Mouse (Mus musculus) left cerebral cortex, adult 18-20 months (tissue): ENCODE measurements around the gene Reg4. TPM values are rescaled to one million over a fixed set of nuclear protein-coding genes. Genes with fewer than 3 reads are reported as not detected.

Experiments
- DNase-seq, 2 experiments: peaks; one replicate each; pipeline ENCODE4 v3.0.0; 2021 to 2022; ENCODE audit warnings: low spot score in 2 of 2, mixed read lengths in 1 of 2
- total RNA-seq, 2 experiments: library from RNA; stranded (reverse); gene quantifications; 2 replicates each; pipeline ENCODE4 v1.2.3; 2021

The Reg4 gene
- total RNA-seq, 2 experiments from 2014 or later: not detected

DNA sequence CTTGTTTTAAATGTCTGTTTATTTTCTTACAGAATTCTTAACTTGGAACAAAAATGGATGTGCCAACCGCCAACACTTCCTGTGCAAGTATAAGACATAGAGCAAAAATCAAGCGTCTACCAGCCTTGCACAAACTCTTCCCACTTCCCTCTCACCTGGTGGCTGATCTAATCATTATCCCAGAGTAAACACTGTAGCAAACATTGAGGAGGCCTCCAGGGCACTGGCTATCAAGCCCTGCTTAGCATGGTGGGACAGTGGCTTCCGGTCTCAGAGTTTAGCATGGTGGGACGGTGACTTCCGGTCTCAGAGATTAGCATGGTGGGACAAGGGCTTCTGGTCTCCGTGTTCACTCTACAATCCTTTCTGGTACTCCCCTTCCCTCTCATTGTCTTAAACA lies 14.3 kb downstream of the Reg4 start:
- no peak for DNase-seq

DNA sequence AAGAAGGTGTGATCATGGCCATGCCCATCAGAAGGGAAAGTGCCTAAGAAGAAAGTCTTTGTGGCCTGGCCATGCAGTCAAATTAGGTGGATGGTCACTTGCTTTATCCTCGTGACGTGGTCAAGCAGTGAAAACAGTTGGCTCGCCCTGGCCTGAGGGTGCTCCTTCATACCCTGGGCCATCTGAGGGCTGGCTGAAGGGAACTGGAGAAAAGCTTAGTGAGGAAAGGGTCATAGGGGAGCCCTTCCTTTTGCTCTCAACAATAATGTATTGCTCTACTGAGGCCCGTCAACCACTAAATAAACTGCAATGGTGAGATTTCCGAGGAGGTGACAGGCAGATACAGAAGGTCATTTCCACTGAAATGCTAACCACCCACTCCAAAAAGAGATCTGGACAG lies 15.3 kb downstream of the Reg4 start:
- DNase-seq: no peak

DNA sequence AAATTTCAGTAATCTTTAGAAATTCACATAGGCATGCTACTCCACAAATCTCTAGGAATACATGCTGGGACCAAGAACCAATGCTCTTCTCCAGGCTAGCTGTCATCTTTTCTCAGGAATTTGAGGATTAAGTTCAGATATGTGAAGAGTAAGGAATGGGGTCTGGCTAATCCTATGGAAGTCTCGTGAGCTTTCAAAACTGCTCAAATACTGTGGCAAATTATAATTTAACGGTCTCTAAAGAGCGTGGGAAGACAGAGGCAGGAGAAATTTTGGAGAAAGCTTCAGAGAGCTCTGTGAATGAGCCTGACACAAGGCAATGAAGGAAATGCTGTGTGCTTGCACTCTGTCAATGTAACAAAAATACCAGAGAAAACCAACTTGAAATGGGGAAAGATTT lies 16.2 kb downstream of the Reg4 start:
- no peak for DNase-seq

DNA sequence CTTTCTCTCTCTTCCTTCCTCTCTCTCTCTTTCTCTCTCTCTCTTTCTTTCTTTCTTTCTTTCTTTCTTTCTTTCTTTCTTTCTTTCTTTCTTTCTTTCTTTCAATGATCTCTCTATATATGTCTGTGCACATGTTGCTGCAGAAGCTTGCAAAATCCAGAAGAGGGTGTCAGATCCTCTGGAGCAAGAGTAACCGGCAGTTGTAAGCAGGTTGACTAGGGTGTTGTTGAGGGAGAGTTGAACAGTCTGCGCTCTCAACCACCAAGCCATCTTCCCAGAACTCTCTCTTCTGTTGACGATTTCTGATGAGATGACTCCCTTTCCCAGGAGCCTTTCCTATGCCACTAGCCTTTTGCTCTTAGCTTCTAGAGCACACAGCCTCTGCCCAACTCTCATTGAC lies 20.1 kb downstream of the Reg4 start:
- no peak for DNase-seq

DNA sequence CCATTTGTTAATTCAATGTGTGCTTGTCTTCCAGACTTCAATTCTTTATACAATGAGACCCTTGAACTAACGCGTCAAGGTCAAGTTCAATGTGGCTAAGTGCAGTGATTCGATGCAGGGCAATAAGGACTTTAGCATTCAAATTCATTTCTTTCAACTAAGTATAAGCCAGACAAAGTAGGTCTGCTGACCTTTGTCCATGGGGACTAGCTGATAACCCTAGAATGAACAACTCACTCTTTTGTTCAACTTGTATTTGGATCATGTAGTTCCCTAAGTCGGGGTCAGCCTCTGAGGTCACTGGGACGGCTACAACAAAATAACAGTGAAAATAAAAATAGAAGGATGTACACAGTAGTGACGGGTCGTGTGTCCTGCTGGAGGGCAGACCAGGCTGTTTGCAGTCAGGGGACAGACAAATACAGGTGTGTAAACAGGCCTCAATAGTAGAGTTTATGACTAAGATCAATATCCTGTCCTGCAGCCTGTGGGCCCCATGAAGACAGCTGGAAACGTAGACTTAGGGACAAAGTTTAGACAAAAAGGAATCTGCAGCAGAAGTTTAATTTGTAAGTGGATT lies 20.6 kb downstream of the Reg4 start:
- DNase-seq: no peak

DNA sequence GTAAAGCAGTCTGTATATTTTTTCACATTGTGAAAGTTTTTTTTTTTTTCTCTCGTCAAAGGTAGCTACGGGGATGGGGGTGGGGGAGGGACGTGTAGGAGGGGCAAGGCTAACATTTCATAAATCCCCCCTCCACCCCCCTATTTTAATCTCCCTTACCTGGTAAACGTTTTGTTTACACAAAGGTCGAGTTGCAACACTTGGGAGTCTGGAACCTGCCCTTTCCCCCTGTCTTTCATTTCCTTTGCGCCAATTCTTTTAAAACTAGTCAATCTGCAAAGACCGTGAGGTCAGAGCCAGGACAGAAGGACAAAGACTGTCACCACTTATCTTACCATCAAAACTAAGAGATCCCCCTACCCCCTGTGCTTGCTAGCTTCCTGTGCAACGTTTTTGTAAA lies 23.9 kb downstream of the Reg4 start:
- DNase-seq: no peak

DNA sequence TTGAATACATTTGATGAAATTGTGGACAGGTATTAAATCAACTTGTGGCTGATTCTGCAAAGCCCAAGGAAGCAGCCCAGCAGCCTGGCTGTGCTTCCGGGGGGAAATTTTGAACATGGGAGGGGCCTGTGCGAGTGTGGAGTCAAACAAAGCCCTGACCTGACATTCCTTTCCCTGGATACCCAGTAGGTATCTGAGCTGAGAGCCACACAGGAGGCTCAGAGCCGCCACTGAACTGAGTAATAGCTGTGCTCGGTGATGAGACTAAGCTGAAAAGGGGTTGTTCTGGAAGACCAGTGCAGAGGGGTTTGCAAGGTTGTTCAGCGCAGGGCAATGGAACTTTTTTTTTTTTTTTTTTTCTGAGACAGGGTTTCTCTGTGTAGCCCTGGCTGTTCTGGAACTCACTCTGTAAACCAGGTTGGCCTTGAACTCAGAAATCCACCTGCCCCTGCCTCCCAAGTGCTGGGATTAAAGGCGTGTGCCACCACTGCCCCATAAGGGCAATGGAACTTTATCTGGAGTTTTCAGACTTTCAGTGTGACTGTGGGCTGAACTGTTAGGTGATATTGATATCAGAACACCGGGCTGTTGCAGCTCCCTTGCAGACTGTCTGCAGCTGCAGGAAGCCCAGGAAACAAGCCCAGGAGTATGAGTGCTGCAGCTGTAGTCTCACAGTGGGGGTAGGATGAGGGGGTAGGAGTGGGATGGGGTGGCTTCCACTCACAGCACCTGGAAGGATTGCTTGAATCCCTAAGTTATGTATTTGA lies 25.2 kb downstream of the Reg4 start:
- no peak for DNase-seq

DNA sequence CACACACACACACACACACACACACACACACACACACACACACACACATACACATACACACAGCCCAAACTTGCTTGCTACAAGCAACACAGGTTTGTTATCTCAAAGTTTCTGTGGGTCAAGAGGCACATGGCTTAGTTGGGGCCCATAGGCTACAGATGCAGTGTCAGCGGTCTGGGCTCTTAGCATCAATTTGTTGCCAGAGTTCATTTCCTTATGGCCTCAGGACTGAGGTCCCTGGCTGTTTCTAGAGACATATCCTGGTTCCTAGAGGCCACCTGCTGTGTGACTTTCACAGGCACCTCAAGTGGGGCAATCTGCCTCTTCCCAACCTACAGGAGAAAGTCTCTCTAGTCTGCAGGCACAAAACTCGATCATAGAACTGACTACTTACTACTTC lies 27.4 kb downstream of the Reg4 start:
- no peak for DNase-seq

DNA sequence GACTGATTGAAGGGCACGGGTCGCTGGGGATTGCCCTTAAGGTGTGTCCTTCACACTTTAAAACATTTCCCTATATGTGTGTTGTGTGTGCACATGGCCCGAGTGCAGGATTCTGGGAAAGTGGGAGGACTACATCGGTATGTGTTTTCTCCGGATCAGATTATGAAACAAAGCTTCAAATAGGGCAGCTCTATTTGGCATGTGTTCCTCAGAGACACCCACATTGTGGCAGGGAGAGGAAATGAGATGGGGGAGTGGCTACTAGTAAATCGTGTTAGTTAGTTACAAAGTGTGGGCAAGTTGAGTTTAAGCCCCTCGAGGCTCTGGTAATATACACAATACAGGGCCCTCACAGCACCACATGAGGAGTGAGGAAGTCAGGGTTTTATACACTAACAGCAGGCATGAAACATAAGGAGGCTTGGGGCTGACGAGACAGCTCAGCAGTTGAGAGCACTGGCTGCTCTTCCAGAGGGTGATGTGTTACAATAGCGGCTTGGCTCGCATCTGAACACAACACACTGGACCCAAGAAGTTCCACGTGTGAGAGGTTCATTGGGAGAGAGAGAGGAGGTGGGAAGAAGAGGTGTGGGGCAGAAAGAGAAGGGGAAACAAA lies 28.0 kb downstream of the Reg4 start:
- peak; percentile 7 to 16 for DNase-seq

DNA sequence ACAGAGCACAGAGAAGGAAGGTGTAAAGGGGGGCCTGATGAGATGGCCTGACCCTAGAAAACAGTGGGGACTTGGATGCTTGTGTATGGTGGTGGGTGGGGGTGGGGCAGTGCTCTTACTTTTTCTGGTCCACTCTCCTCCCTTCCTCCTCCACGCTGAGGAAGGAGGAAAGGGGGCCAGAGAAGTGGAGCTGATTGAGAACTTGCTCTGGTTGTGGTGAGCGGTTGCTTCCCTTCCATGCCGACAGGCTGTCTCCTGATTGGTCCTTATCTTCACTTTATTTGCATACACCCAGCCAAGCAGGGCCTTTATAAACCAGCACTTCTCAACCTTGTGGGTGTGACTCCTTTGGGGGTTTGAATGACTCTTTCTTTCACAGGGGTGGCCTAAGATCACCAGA lies 32.1 kb downstream of the Reg4 start:
- no peak for DNase-seq

DNA sequence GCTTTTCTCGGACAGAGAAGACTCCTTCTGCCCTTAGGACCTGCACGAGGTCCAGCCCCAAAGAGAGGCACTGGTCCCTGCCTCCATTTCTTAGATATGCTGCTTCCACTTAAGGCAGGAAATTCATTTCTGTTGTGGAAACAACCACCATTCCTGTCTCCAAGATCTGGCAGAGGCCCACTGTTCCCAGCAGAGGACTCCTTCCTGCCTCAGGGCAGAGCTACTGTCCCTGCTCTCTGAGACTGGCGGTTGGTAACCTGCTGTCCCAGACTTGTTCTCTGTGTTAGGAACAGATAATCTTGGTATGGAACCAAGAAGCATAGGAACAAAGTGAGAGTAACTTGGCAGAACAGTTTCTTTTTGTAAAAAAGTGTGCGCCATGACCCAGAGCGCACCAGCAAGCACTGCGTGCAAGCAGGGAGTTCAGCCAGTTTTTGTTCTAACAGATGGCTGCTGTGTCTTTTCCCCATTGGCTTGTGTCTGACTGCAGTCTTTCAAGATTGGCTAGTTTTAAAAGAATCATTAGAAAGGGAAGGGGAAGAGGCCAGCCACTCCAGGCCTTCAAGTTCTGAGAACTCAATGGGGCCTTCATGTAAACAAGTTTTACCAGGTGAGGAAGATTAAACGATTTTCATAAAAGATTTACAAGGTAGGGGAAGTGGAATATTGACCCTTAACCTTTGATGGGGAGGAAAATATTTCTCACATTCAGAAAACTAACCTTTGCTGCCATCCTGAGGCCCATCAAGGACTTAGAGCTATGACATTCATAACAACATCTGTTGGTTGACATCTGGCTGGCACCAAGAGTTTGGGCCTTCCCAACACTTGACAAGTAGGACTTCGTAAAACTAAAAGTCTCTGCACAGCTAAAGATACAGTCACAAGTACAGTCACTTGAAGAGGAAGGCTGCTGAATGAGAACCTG lies 33.0 kb downstream of the Reg4 start:
- no peak for DNase-seq

DNA sequence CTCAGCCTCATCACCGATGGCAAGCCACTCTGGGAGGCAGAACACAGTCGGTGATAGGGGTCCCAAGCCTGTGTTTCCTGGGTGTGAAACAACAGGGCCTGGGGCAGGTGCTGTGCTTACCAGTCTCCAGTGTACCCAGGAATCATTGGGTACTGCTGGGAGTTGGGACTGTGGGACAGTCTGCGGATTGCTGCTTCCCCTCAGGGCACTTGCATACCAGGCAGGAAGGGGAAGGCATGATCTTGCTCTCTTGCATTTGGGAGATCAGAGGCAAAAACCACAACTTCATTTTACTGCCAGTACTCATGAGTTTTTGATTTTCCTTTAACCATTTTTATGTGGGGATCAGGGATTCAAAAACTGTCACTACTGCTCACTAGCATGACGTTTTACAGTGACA lies 36.8 kb downstream of the Reg4 start:
- no peak for DNase-seq

DNA sequence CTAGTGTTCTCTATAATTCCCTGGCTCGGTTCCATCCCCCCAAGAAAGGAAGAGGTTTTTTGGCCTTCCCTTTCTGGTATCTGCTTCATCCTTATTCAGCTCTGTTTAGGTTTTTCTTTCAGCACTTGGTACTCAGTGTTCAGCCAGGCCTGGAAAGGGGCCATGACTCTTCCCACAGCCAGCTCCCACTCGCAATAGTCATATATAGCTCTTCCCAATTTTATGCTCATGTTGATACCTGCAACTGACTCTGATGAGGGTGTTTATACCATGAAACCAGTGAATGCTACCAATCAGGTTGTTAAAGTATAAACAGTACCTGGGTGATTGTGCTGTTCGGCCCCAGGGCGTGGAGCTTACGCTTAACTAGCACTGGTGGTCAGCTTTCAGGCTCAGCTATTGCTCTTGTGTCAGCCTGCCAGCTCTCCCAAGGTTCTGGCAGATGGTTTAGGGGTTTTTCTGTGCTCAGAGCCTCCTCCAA lies 37.4 kb downstream of the Reg4 start:
- peak; percentile 60 to 74 for DNase-seq

DNA sequence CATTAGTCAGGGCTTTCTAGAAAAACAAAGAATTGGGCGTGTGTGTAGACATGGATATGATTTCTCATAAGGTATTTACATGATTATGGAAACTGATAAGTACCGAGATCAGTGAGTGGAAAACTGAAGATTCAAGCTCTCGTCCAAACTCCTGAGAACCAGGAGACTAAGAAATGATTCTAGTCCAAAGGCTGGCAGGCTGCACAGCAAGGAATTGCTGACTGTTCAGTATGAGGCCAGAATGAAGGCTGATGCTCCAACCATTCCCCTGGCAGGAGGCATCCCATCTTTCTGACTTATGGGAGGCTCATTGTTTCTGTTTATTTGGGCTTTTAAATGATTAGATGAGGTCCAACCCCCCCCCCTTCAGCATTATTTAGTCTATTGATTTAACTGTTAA lies 38.6 kb downstream of the Reg4 start:
- DNase-seq: no peak

DNA sequence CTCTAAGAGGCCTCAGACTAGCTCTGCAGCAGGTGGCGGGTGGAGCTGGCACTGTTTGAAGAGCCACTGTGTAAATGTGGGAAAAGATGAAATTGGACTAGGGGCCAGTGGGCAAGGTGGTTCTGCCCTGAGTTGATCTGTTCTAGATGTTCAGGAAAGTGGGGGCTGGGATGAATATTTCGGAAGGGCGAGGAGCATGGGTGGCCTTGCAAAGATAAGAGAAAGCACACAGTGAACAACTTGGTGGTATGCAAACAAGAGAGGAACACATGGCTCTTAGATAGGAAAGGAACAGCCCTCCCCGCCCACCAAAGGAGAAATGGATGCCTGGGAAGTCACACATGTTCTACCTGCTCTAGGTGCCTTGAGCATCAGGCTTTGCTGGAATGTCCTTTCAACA lies 39.5 kb downstream of the Reg4 start:
- no peak for DNase-seq

DNA sequence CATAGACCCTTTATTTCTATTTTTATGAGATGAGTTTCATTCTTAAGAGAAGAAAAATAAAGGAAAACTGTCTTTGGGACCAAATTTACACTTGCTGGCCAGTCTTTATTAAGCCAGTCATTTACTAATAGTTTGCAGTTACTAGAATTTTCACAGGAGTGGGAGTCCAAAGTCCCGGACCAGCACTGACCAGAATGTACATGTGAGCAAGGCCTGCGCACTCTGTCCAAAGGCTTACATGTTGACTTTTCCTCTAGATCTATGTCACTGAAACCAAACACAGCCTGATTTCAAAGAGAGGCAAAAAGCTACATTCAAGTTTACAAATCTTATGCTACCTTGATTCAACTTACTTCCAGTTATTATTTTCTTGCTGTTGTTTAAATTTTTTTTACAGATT lies 40.2 kb downstream of the Reg4 start:
- DNase-seq: no peak

DNA sequence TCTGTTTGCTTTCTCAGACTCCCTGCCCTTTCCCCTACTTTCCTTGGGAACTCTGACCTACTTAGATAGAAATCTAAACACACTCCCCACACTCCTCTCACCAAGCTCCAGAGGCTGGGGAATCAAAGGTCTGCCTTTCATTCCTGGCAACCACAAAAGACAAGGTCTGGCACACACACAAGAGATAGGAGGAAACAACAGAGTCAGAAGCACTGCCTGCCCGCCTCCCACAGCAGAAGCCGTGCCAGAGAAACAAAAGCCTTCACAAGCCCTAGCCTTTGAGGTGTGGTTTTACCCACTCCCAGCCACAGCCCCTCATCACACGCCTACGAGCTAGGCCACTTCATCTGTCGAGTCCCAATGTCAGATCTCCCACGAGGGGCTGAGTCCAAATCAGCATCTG lies 45.3 kb downstream of the Reg4 start:
- no peak for DNase-seq

DNA sequence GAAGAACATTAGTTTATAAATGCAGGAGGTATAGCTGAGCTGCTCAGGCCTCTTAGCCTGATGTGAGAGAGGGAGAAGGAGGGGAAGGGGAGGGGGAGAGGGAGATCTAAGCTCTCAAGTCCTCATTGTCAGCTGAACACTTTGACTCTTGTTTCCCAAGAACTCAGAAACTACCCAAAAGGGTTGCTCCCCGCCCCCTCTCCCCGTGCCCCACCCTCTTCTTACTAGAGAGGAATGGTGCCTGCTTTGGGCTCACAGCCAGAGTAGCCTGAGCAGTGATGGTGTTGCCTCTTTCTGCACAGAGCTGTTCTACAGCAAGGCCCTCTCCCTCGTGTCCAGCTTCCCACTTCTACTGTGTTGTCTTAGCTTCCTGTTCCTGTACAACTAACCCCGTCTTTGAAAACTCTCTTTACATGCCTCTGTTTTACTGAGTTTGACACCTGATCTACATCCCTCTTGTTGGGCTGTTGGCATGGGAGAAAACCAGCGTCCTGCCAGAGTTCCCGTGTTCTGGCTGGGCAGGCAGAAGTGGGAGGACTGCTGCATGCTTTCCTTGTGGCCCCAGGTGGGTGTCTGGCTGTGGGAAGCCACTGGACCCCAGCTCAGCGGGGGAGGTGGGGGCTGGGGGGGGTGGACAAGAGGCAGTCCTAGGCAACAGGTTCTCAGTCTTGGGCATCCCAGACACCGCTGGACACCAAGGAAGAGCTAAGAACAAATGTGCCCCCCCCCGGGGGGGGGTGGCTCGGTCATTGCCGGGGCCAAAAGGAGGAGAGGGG lies 51.9 kb downstream of the Reg4 start:
- no peak for DNase-seq

DNA sequence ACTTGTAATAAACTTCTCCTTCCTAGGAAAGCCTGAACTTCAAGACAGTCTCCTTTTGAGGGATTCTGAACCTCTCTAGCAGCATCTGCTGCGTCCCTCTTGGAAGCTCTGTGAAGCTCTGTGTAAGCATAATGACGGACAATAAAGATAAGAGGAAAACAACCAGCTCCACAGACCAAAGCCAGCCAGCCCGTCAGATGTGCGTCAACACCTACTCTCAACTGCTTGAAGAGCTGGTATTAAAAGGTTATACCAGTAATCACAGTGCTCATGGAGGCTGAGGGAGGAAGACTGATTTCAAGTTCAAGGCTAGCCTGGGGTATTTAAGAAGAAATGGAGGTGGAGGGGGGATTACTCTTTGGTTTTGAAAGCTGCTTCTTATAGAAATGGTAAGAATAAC lies 57.7 kb downstream of the Reg4 start:
- DNase-seq: no peak

DNA sequence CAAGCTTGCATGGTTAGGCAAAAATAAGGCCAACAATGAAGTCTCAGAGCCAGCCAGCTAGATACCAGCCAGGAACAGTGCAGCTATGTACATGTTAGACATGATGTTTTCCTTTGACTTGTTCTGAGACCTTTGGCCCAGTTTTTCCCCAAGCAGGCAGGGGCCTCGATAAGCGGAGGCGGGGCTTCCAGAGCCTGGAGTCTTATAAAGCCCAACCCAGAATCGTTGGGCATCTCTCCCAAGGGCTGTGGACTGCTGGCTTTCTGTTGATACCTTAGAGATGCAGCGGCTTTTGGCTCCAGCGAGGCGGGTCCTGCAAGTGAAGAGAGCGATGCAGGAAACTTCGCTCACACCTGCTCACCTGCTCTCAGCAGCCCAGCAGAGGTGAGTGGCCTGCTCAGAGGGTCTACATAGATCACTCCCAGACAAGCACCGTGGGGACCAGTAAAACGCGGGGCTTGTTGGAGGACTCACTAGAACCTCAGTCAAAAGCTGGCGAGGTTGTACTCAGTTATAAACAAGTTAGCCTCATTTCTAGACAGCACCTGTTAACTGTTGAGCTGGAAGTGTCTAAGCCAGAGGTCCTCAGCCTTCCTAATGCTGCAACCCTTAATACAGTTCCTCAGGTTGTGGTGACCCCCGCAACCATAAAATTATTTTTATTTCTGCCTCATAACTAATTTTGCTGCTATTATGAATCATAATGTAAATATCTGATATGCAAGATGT lies 58.4 kb downstream of the Reg4 start, which contains the start of gene Hmgcs2:
Hmgcs2 (plus strand) TSS at position 232 of the 729 bp plus-strand sequence.
- no peak for DNase-seq
